Mouse (Mus musculus) CH12.LX (cell line): ENCODE results near the gene Jhy. TPM values are rescaled to one million over a fixed set of nuclear protein-coding genes. Genes with fewer than 3 reads are reported as not detected.

ENCODE experiments used
- DNase-seq: peaks from one replicate; pipeline ENCODE4 v3.0.0-alpha.2; 2013; ENCODE audit errors: extremely low read depth
- H3K27ac ChIP-seq: 2 replicates; pipeline ENCODE4 v1.5.1; 2012; ENCODE audit warnings: low read depth, mild to moderate bottlenecking, control low read depth, moderate library complexity; ENCODE audit not compliant: insufficient read depth
- H3K27me3 ChIP-seq: replicated peaks from 2 replicates; pipeline ENCODE3; 2012; ENCODE audit warnings: inconsistent platforms
- H3K36me3 ChIP-seq, 2 experiments: replicated peaks in 1 of 2; 2 replicates each; pipeline versions ENCODE3 to v1.6.1; 2012; ENCODE audit warnings: inconsistent platforms in 1 of 2, low read length in 1 of 2, mild to moderate bottlenecking in 1 of 2, mixed read lengths in 1 of 2, moderate library complexity in 1 of 2; ENCODE audit not compliant: control insufficient read depth in 1 of 2, insufficient read depth in 1 of 2
- H3K4me1 ChIP-seq, 2 experiments: 2 replicates each; pipeline ENCODE4 v1.6.1; 2012; ENCODE audit warnings: inconsistent platforms in 1 of 2, moderate library complexity in 1 of 2; ENCODE audit not compliant: insufficient read depth in 2 of 2, control insufficient read depth in 1 of 2
- H3K4me2 ChIP-seq: 2 replicates; pipeline ENCODE4 v1.6.1; 2012; ENCODE audit warnings: low read depth, mild to moderate bottlenecking, control low read depth; ENCODE audit not compliant: poor library complexity, insufficient read depth, severe bottlenecking
- H3K4me3 ChIP-seq, 3 experiments: fragments of 150-350 bp in 1 of 3; sonication (generic) in 1 of 3; replicated peaks in 1 of 3; 2 replicates each; pipeline versions ENCODE3 to v1.5.1; 2011 to 2012; ENCODE audit warnings: low read depth in 2 of 3, low read length in 2 of 3, mild to moderate bottlenecking in 2 of 3, moderate library complexity in 2 of 3, control low read depth in 1 of 3, improper control_type of control experiment in 1 of 3, inconsistent platforms in 1 of 3, mixed read lengths in 1 of 3; ENCODE audit not compliant: poor library complexity in 1 of 3
- H3K79me2 ChIP-seq: replicated peaks from 2 replicates; pipeline ENCODE4 v1.6.1; 2012; ENCODE audit warnings: mild to moderate bottlenecking, moderate library complexity; ENCODE audit not compliant: control insufficient read depth, poor library complexity, insufficient read depth, severe bottlenecking; ENCODE audit errors: extremely low read depth
- H3K9ac ChIP-seq: 2 replicates; pipeline ENCODE4 v1.6.1; 2012; ENCODE audit warnings: low read depth, mild to moderate bottlenecking, control low read depth, moderate library complexity; ENCODE audit not compliant: insufficient read depth
- H3K9me3 ChIP-seq: replicated peaks from 2 replicates; pipeline ENCODE3; 2012; ENCODE audit warnings: low read length, inconsistent platforms, mixed read lengths
- ETS1 ChIP-seq: conservative IDR thresholded peaks from 2 replicates; pipeline ENCODE4 v1.6.1; 2012; ENCODE audit warnings: low read depth, mild to moderate bottlenecking, inconsistent platforms, low read length, improper control_type of control experiment, moderate library complexity
- IRF4 ChIP-seq: IDR thresholded peaks from 2 replicates; pipeline ENCODE4 v1.6.1; 2014; ENCODE audit warnings: low read depth, mild to moderate bottlenecking, inconsistent platforms, low read length, improper control_type of control experiment
- NELFE ChIP-seq: IDR thresholded peaks from 2 replicates; pipeline ENCODE4 v1.6.1; 2011; ENCODE audit warnings: low read depth, low read length, improper control_type of control experiment
- POLR2AphosphoS2 ChIP-seq: IDR thresholded peaks from 2 replicates; pipeline ENCODE4 v1.6.1; 2011; ENCODE audit warnings: low read depth, low read length, improper control_type of control experiment
- SMC3 ChIP-seq: IDR thresholded peaks from 2 replicates; pipeline ENCODE4 v1.6.1; 2011; ENCODE audit warnings: low read depth, low read length, improper control_type of control experiment
- ZC3H11A ChIP-seq: IDR thresholded peaks from 2 replicates; pipeline ENCODE4 v1.6.1; 2012; ENCODE audit warnings: low read depth, mild to moderate bottlenecking, inconsistent platforms, low read length, improper control_type of control experiment
- ZKSCAN1 ChIP-seq: IDR thresholded peaks from 2 replicates; pipeline ENCODE4 v1.6.1; 2012; ENCODE audit warnings: low read depth, inconsistent platforms, low read length, improper control_type of control experiment, borderline replicate concordance
- ZMIZ1 ChIP-seq: IDR thresholded peaks from 2 replicates; pipeline ENCODE4 v1.6.1; 2012; ENCODE audit warnings: low read depth, mild to moderate bottlenecking, inconsistent platforms, low read length, improper control_type of control experiment
- ZNF384 ChIP-seq: IDR thresholded peaks from 2 replicates; pipeline ENCODE4 v1.6.1; 2012; ENCODE audit warnings: low read depth, low read length, improper control_type of control experiment, inconsistent platforms
- dilution Hi-C: fragments of 300-500 bp; cut with MboI; formaldehyde crosslinking; loops from 2 replicates; pipeline ENCODE4 v1.14.3; 2020; ENCODE audit warnings: low sequenced_read_pairs; ENCODE audit not compliant: extremely low pct_unique_long_range_greater_than_20kb, extremely low pct_ligation_motif_present
- in situ Hi-C: fragments of 300-500 bp; cut with MboI; formaldehyde crosslinking; loops from 3 replicates; pipeline ENCODE4 v1.14.3; 2019; ENCODE audit warnings: low sequenced_read_pairs, low pct_ligation_motif_present, low pct_unique_long_range_greater_than_20kb, mixed read lengths
- polyA plus RNA-seq: library from polyadenylated mRNA; unstranded; fragments of >175 nt; gene quantifications from 2 replicates; pipeline ENCODE4 v1.2.1, GENCODE M21; 2012; ENCODE audit warnings: low read depth; ENCODE audit not compliant: insufficient read length
- total RNA-seq, 2 experiments: library from RNA; depleted of rRNA; stranded (reverse); fragments of 300-350 nt in 1 of 2; fragments of >200 nt in 1 of 2; gene quantifications; 2 replicates each; pipeline ENCODE4 v1.2.3; 2012 to 2014

The Jhy gene
- total and polyA plus RNA-seq, 3 experiments, result not detected

DNA sequence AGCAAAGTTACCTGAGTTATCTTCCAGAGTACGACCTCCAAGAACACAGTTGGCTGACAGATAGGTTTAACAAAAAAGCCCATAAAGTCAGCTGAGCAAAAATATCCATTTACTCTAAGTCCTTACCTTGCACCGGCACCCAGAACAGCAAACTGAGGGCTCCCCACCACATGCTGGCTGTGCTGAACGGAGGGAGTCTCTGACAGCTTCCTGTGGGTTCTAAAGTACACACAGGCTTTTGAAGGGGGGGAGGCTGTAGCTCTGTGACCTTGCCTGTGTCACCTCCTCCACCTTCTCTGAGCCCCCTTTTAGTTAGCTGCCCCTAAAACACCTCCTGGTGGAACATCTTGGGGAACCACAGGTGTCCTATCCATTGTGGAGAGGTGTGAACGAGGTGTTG, 40.5 kb upstream of the Jhy start, which contains the start of gene Crtam:
Crtam (minus strand) TSS at position 214 of the 400 bp plus-strand sequence.
- dilution Hi-C loops, result no loop called here
- no peak within 1 kb of the TSS for H3K4me3 ChIP-seq
- no peak within 1 kb of the TSS for H3K9ac ChIP-seq
- H3K36me3 ChIP-seq, result no peaks in the 10 kb centered on the region
- no peak for DNase-seq
- H3K27ac ChIP-seq, result no peak within 1 kb of the TSS
- H3K9me3 ChIP-seq, result no peaks in the 10 kb centered on the region
- no peaks in the 10 kb centered on the region for H3K4me1 ChIP-seq
- in situ Hi-C loops, result no loop called here
- TF ChIP-seq ZC3H11A (no peak), SMC3 (no peak), ETS1 (no peak)
- TF ChIP-seq, all 38 proteins: peak for 0
- H3K79me2 ChIP-seq, result no peaks in the 10 kb centered on the region
- H3K27me3 ChIP-seq, result no peaks in the 10 kb centered on the region
- no peak within 1 kb of the TSS for H3K4me2 ChIP-seq

- H3K4me3 ChIP-seq, result no peak overlapping the region
- in situ Hi-C loops (loop anchor here (25.0 kb wide), 3 partner anchors 185 to 940 kb away; partner anchors contain the start of gene Hspa8), dilution Hi-C loops (no loop called here)
- H3K4me2 ChIP-seq, result no peak overlapping the region
- H3K4me1 ChIP-seq, result 0 out of 4 replicates have a peak, but pooled peaks cover 0 to 3% of the 10 kb centered on the region in 2 experiments
- H3K27ac ChIP-seq, result no peak overlapping the region
- no peaks in the 10 kb centered on the region for H3K9me3 ChIP-seq
- no peaks in the 10 kb centered on the region for H3K36me3 ChIP-seq
- H3K9ac ChIP-seq, result no peak overlapping the region
- no peaks in the 10 kb centered on the region for H3K79me2 ChIP-seq
- no peak for TF ChIP-seq NELFE
- no peak for TF ChIP-seq ZMIZ1
- peak; percentile 7; the same call in 1 of the 2 replicates for TF ChIP-seq ZNF384
- no peaks in the 10 kb centered on the region for H3K27me3 ChIP-seq
- DNase-seq, result no peak
Observed at GRCm38 (mm10) chr9:40997116-40997779, 33.3 kb upstream of the Jhy start.

DNA sequence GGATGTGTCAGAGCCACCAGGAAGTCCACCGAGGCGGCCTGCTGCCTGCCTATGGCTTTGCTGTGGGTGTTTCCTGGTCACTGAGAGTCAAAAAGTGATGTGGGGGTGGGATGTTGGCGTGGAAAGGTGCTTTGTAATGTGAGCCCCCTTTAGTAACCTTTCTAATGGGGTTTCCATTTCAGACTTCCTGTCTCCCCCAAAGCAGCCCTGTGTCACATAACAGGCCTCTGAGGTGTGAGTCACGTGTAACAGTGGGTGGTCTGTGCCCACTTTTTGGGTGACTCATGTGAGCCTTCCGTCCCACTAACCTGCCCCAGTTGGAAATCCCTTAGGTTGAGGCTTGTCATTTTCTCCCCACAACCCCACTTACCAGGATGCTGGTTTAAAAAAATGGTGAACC, 30.2 kb upstream of the Jhy start:
- Histone ChIP-seq H3K36me3 (no peaks in the 10 kb centered on the region), H3K4me2 (no peak overlapping the region), H3K79me2 (no peaks in the 10 kb centered on the region), H3K4me3 (no peak overlapping the region), H3K27me3 (no peaks in the 10 kb centered on the region), H3K4me1 (peaks cover 0 to 9% of the 10 kb centered on the region in 2 experiments; a peak in 1 of 4 replicates), H3K9ac (no peak overlapping the region), H3K27ac (no peak overlapping the region), H3K9me3 (no peaks in the 10 kb centered on the region)
- dilution Hi-C loops, result no loop called here
- no peak for DNase-seq
- TF ChIP-seq POLR2AphosphoS2, result no peak
- no peak for TF ChIP-seq ZKSCAN1
- no peak for TF ChIP-seq IRF4
- in situ Hi-C loops, result loop anchor here (5.0 to 25.0 kb wide), 4 partner anchors 182 to 943 kb away; partner anchors contain the start of gene Hspa8
